Comparison of ENCODE assay signal across 30 mouse cellular contexts in the genomic region with DNA sequence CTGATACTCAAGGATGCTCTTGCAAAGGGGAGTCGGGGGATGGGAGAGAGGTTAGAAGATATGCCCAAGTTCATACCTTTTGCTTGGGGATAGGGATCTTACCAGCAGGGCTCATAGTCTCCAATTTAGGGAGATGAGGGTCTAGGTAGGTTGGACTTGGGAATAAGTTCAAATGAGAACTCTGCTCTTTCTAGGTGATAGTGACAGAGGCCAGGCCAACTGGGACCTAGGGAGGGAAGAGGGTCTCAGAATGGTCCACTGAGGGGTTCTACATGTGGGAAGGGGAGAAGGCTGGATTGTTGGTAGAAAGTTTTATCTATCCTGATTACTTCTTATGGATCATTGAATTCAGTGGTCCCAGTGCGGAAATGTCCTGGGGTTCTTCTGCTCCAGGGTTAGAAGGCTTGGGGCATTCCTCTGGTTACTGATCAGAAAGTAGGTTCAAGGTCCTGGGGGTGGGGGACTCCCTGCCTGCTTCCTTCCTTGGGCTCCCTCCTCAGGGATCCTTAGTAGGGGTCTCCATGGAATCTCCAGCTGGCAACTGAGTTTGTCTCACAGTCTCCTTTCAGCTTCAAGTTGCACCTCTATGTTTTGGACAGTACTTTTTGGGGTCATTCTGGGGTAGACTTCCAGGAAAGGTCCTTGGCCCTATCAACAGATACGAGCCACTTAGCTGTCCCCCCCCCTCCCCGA. TPM values are rescaled to one million over a fixed set of nuclear protein-coding genes. Genes with fewer than 3 reads are reported as not detected.
DNase-seq lines count a peak whose midpoint lies in the region; ATAC-seq and TF ChIP-seq lines count a peak whose summit lies in the region.
"Had no signal": no experiment of that assay in that cellular context is flagged by ENCODE, and none has a peak within 500 bp of the region (broad histone marks: within the 10 kb centered on the region; RNA-seq: fewer than 3 reads in every experiment).

No protein-coding gene starts in this region.

- 22% methylated on average over 4 of the region's 4 CpGs for WGBS in heart, embryonic 12.5 days
- WGBS in lung, embryonic 14.5 days = 14% methylated on average over 4 of the region's 4 CpGs
- 10% methylated on average over 4 of the region's 4 CpGs for WGBS in limb, embryonic 12.5 days

- H3K4me2 ChIP-seq in heart, embryonic 12.5 days = peak overlapping the region; percentile 55
- H3K4me2 ChIP-seq in lung, embryonic 14.5 days = peak overlapping the region; percentile 84
- peak overlapping the region; percentile 68 for H3K4me2 ChIP-seq in limb, embryonic 12.5 days
- H3K4me2 ChIP-seq: embryonic facial prominence, embryonic 15.5 days; hindbrain, embryonic 12.5 days; kidney, embryonic 15.5 days; liver, embryonic 11.5 days; midbrain, embryonic 13.5 days had no signal

- peak overlapping the region; percentile 69 for H3K9ac ChIP-seq in heart, embryonic 12.5 days
- peak overlapping the region; percentile 98 for H3K9ac ChIP-seq in lung, embryonic 14.5 days
- H3K9ac ChIP-seq in limb, embryonic 12.5 days (replicated peaks) = peak overlapping the region; percentile 80
- H3K9ac ChIP-seq: embryonic facial prominence, embryonic 15.5 days; hindbrain, embryonic 12.5 days; kidney, embryonic 15.5 days; liver, postnatal 0 days; midbrain, embryonic 13.5 days had no signal

- no peak for TF ChIP-seq CTCF in lung, embryonic 14.5 days (IDR thresholded peaks at IDR 0.05; ENCODE audit: low read depth)

- ATAC-seq in heart, embryonic 12.5 days (ENCODE audit: insufficient number of reproducible peaks, low FRiP score) = no peak
- ATAC-seq in lung, embryonic 14.5 days (ENCODE audit: insufficient read depth) = no peak
- ATAC-seq in limb, embryonic 12.5 days (ENCODE audit: insufficient number of reproducible peaks, insufficient read depth, low FRiP score, low TSS enrichment, low read depth) = no peak
- ATAC-seq: forebrain, embryonic 14.5 days; intestine, postnatal 0 days; liver, postnatal 0 days; midbrain, embryonic 13.5 days had no signal

- H3K36me3 ChIP-seq in heart, embryonic 12.5 days = peaks cover 43% of the 10 kb centered on the region
- peaks cover 80% of the 10 kb centered on the region for H3K36me3 ChIP-seq in lung, embryonic 14.5 days (ENCODE audit: insufficient read depth)
- peaks cover 36% of the 10 kb centered on the region for H3K36me3 ChIP-seq in limb, embryonic 12.5 days
- H3K36me3 ChIP-seq: embryonic facial prominence, embryonic 15.5 days; hindbrain, embryonic 12.5 days; kidney, embryonic 15.5 days; midbrain, embryonic 13.5 days had no signal

- peaks cover 14% of the 10 kb centered on the region; the same call in 1 of the 2 replicates for H3K27me3 ChIP-seq in heart, embryonic 12.5 days (replicated peaks)
- peaks cover 44% of the 10 kb centered on the region for H3K27me3 ChIP-seq in lung, embryonic 14.5 days (ENCODE audit: insufficient read depth, low read length)
- peaks cover 88% of the 10 kb centered on the region for H3K27me3 ChIP-seq in limb, embryonic 12.5 days

- peak overlapping the region; percentile 71 for H3K27ac ChIP-seq in heart, embryonic 12.5 days (ENCODE audit: poor library complexity, severe bottlenecking)
- H3K27ac ChIP-seq in lung, embryonic 14.5 days (ENCODE audit: low read depth) = peak overlapping the region; percentile 89
- no peak overlapping the region for H3K27ac ChIP-seq in brown adipose tissue, adult 24 weeks (replicated peaks; ENCODE audit: low read depth, low read length)
- H3K27ac ChIP-seq in limb, embryonic 12.5 days = peak overlapping the region; percentile 91
- H3K27ac ChIP-seq: embryonic facial prominence, embryonic 15.5 days; gastrocnemius, adult 2 months; hindbrain, embryonic 12.5 days; kidney, embryonic 15.5 days; midbrain, embryonic 13.5 days had no signal

- DNase-seq in heart, postnatal 4 days = no peak
- no peak for DNase-seq in lung, embryonic 14.5 days
- no peak for DNase-seq in lung, postnatal 14 days
- DNase-seq in spleen, postnatal 10 days (ENCODE audit: low spot score in 2 of 2) = no peak
- DNase-seq: adrenal gland, postnatal 36 days; cerebellum, adult 11 months; cerebellum, adult 9-11 months; gastrocnemius, adult 2 months; kidney, postnatal 36 days; liver, postnatal 0 days; right cerebral cortex, postnatal 25 days; spleen, adult 18-20 months; thymus, postnatal 25 days had no signal

- H3K4me3 ChIP-seq in heart, embryonic 12.5 days = peak overlapping the region; percentile 10; the same call in 1 of the 2 replicates
- H3K4me3 ChIP-seq in lung, embryonic 14.5 days (ENCODE audit: low read depth, low read length) = peak overlapping the region; percentile 63
- peak overlapping the region; percentile 3; the same call in 1 of the 2 replicates for H3K4me3 ChIP-seq in brown adipose tissue, adult 24 weeks (ENCODE audit: insufficient read depth, low read depth, low read length)
- H3K4me3 ChIP-seq in limb, embryonic 12.5 days (replicated peaks) = peak overlapping the region; percentile 36
- H3K4me3 ChIP-seq: embryonic facial prominence, embryonic 15.5 days; gastrocnemius, adult 2 months; hindbrain, embryonic 12.5 days; kidney, embryonic 15.5 days; midbrain, embryonic 13.5 days had no signal

- peaks cover 66% of the 10 kb centered on the region for H3K4me1 ChIP-seq in heart, embryonic 12.5 days (replicated peaks)
- H3K4me1 ChIP-seq in lung, embryonic 14.5 days (ENCODE audit: insufficient read depth) = peaks cover 8% of the 10 kb centered on the region; the same call in 1 of the 2 replicates
- 0 out of 2 replicates have a peak, but pooled peaks cover 3% of the 10 kb centered on the region for H3K4me1 ChIP-seq in brown adipose tissue, adult 24 weeks (ENCODE audit: control insufficient read depth, insufficient read depth, insufficient read length, low read length)
- peaks cover 56% of the 10 kb centered on the region for H3K4me1 ChIP-seq in limb, embryonic 12.5 days (replicated peaks)

- H3K9me3 ChIP-seq in heart, embryonic 12.5 days (replicated peaks) = no peaks in the 10 kb centered on the region
- H3K9me3 ChIP-seq in lung, embryonic 14.5 days (ENCODE audit: low read depth, low read length) = no peaks in the 10 kb centered on the region
- H3K9me3 ChIP-seq in limb, embryonic 12.5 days = no peaks in the 10 kb centered on the region
- H3K9me3 ChIP-seq: embryonic facial prominence, embryonic 15.5 days; hindbrain, embryonic 12.5 days; kidney, embryonic 15.5 days; midbrain, embryonic 13.5 days had no signal

RNA-seq across cellular contexts. Expression of gene Tbx5, which starts 10.4 kb away (rescaled TPM):
- 42.6 and 45.6 TPM in 2 replicates for polyA plus RNA-seq in heart, embryonic 12.5 days (2016; fragmentation: Nextera tagmentation; extraction: Ambion mirVana)
- total RNA-seq in heart, postnatal 4 days (2021) = 10 to 100 TPM; 36.3 to 36.6 TPM
- 57.7 and 59.4 TPM in 2 replicates for polyA plus RNA-seq in lung, embryonic 14.5 days (2014; fragmentation: Nextera tagmentation; extraction: Ambion mirVana)
- 1.5 and 2.7 TPM in 2 replicates for polyA plus RNA-seq in brown adipose tissue, adult 24 weeks (2012; ENCODE audit: insufficient read depth, insufficient read length, missing spikeins)
- polyA plus RNA-seq in limb, embryonic 12.5 days (2016; fragmentation: Nextera tagmentation; extraction: Ambion mirVana) = 35.6 and 51.2 TPM in 2 replicates
- total RNA-seq: common myeloid progenitor, adult 5-6 weeks; ES-E14; left cerebral cortex, postnatal 14 days; megakaryocyte progenitor cell, adult 5-6 weeks; monocyte, adult 5-6 weeks; neutrophil, adult 5-6 weeks had no signal
- polyA plus RNA-seq: frontal cortex, adult 2 months; intestine, postnatal 0 days; liver, postnatal 0 days; midbrain, embryonic 13.5 days had no signal

Comparison
In these comparisons a context has a peak if more than half of its experiments do, and no peak if none do; other contexts are left out.
1. H3K4me3 ChIP-seq: peak in every context shown above with its lines; median percentile 63 in lung, embryonic 14.5 days; 36 in limb, embryonic 12.5 days; 10 in heart, embryonic 12.5 days; 3 in brown adipose tissue, adult 24 weeks.